Mouse (Mus musculus) liver, adult 2 months (tissue): ENCODE measurements around the gene Otop2. TPM values are rescaled to one million over a fixed set of nuclear protein-coding genes. Genes with fewer than 3 reads are reported as not detected.

Source experiments
- DNase-seq: peaks from one replicate; pipeline ENCODE4 v3.0.0-alpha.2; 2011; ENCODE audit warnings: low read depth, low spot score; ENCODE audit errors: extremely low read depth
- H3K27ac ChIP-seq: fragments of 200-500 bp; replicated peaks from 2 replicates; pipeline ENCODE4 v1.5.1; 2012; ENCODE audit warnings: low read depth, mild to moderate bottlenecking, control low read depth, inconsistent platforms, low read length; ENCODE audit not compliant: insufficient read depth
- H3K27me3 ChIP-seq: fragments of 200-500 bp; 2 replicates; pipeline ENCODE4 v1.6.1; 2012; ENCODE audit warnings: mild to moderate bottlenecking, moderate library complexity, low read length, inconsistent platforms; ENCODE audit not compliant: control insufficient read depth, insufficient read depth
- H3K36me3 ChIP-seq: fragments of 200-500 bp; 2 replicates; pipeline ENCODE4 v1.6.1; 2012; ENCODE audit warnings: low read length, inconsistent platforms; ENCODE audit not compliant: control insufficient read depth, insufficient read depth
- H3K4me1 ChIP-seq: fragments of 200-500 bp; 2 replicates; pipeline ENCODE4 v1.6.1; 2011; ENCODE audit warnings: low read length; ENCODE audit not compliant: control insufficient read depth, insufficient read depth
- H3K4me3 ChIP-seq: fragments of 200-500 bp; 2 replicates; pipeline ENCODE4 v1.5.1; 2011; ENCODE audit warnings: low read depth, mild to moderate bottlenecking, control low read depth, low read length, moderate library complexity; ENCODE audit not compliant: insufficient read depth
- H3K79me2 ChIP-seq: fragments of 200-500 bp; 2 replicates; pipeline ENCODE4 v1.6.1; 2012; ENCODE audit warnings: inconsistent platforms, mild to moderate bottlenecking, low read length, moderate library complexity; ENCODE audit not compliant: control insufficient read depth, insufficient read depth
- H3K9ac ChIP-seq: fragments of 200-500 bp; 2 replicates; pipeline ENCODE4 v1.6.1; 2012; ENCODE audit warnings: low read depth, mild to moderate bottlenecking, control low read depth, inconsistent platforms, low read length
- CTCF ChIP-seq: fragments of 200-500 bp; IDR thresholded peaks from 2 replicates; pipeline ENCODE4 v1.5.1; 2011; ENCODE audit warnings: low read depth, low read length, control low read depth
- POLR2A ChIP-seq: fragments of 200-500 bp; IDR thresholded peaks from 2 replicates; pipeline ENCODE4 v1.6.1; 2011; ENCODE audit warnings: low read length, control low read depth; ENCODE audit not compliant: insufficient read depth; ENCODE audit errors: extremely low read depth
- WGBS: fragments of 180-500 bp; shearing (Covaris S2); methylation state at CpG from one replicate; pipeline ENCODE4 v1.1.7; 2018; 5-methylcytosine and 5-hydroxymethylcytosine counted together
- polyA plus RNA-seq: library from polyadenylated mRNA; depleted of rRNA; stranded (reverse); fragments of >200 nt; gene quantifications from 2 replicates; pipeline ENCODE4 v1.2.3, GENCODE M21; 2012
- total RNA-seq: library from RNA; depleted of rRNA; stranded (reverse); fragments of >200 nt; gene quantifications from 2 replicates; pipeline ENCODE4 v1.2.3, GENCODE M21; 2014

Gene Otop2
- total and polyA plus RNA-seq, 2 experiments, result not detected

DNA sequence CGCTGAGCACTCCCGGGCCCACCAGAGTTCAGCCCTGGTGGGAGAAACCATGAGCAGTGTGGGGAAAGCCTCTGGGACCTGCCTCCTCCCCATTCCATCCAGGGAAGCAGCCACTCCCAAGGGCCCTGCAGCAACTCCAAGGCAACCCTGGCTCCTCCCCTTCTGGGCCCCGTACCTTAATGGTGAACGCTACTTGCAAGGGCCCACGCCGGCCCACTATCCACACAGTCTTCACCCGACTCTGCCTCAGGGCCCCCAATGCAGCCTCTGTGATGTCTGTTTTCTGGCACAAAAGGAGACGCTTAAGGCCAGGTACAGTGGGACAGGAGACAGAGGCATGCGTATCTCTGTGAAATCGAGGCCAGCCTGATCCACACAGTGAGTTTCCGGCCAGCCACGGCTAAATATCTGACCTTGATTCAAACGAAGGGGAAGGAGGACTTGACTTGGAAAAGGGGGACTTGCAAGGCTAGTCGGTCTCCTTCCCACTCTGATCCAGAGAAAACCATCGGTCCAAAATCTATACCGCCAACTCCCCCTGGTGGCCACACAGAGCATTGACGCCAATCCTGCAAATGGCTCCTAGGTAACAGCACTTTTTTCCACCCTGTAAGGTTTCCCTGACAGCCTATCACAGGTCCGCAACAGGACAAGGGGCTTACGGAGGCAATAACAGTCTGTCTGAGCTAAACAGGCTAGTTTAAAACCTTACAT, 36.7 kb upstream of the Otop2 start:
- DNase-seq, result no peak
- Histone ChIP-seq H3K4me1 (no peaks in the 10 kb centered on the region; the same call in 1 of the 2 replicates), H3K9ac (no peak overlapping the region), H3K27ac (no peak overlapping the region), H3K79me2 (no peaks in the 10 kb centered on the region), H3K27me3 (peaks cover 12% of the 10 kb centered on the region), H3K4me3 (no peak overlapping the region), H3K36me3 (no peaks in the 10 kb centered on the region)
- 42% methylated on average over 19 of the region's 19 CpGs for WGBS
- TF ChIP-seq POLR2A (no peak), CTCF (peak; percentile 84)

DNA sequence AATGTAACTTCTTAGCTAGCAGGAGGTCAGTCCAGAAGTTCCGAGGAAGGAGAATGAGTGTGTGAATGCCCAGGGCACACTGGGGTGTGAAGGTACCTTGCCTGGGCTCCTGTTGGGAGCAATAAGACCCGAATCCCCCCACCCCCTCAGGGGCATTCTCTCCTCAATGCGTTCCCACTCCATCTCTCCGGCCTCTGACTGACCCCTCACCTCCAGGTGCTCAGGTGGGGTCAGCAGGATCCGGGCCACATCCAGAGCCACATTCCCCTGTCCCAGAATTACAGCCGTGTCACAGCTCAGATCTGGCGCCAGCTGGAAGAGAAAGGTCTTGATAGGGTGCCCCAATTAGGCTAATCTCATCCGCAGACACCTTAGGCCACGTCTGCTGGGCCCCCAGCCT, 35.9 kb upstream of the Otop2 start:
- WGBS, result 86% methylated on average over 9 of the region's 9 CpGs
- DNase-seq, result no peak
- Histone ChIP-seq H3K9ac (no peak overlapping the region), H3K27me3 (peaks cover 9% of the 10 kb centered on the region), H3K4me1 (no peaks in the 10 kb centered on the region; the same call in 1 of the 2 replicates), H3K79me2 (no peaks in the 10 kb centered on the region), H3K27ac (no peak overlapping the region), H3K36me3 (no peaks in the 10 kb centered on the region), H3K4me3 (no peak overlapping the region)
- TF ChIP-seq CTCF, result no peak
- no peak for TF ChIP-seq POLR2A

DNA sequence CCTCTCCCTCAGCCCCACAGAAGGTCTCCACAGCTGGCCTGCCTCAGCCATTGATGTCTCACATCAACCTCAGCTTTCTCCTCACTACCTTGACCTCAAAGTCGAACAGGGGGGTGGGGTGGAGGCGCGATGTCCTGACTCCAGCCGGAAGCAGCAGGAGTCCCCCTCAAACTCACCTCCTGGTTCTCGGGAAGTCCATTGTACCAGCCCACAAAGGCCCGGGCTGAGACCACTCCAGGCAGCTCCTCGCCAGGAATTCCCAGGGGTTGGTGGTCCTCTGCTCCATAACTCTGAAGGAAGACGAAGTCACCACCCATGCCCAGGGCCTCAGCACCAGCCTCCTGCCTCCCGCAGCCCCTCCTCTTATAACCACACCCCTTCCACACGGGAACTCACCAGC, 35.5 kb upstream of the Otop2 start:
- DNase-seq, result no peak
- Histone ChIP-seq H3K27ac (no peak overlapping the region), H3K36me3 (no peaks in the 10 kb centered on the region), H3K27me3 (peaks cover 7% of the 10 kb centered on the region), H3K9ac (no peak overlapping the region), H3K79me2 (no peaks in the 10 kb centered on the region), H3K4me1 (no peaks in the 10 kb centered on the region; the same call in 1 of the 2 replicates), H3K4me3 (no peak overlapping the region)
- TF ChIP-seq CTCF (no peak), POLR2A (no peak)
- WGBS, result 87% methylated on average over 10 of the region's 10 CpGs

DNA sequence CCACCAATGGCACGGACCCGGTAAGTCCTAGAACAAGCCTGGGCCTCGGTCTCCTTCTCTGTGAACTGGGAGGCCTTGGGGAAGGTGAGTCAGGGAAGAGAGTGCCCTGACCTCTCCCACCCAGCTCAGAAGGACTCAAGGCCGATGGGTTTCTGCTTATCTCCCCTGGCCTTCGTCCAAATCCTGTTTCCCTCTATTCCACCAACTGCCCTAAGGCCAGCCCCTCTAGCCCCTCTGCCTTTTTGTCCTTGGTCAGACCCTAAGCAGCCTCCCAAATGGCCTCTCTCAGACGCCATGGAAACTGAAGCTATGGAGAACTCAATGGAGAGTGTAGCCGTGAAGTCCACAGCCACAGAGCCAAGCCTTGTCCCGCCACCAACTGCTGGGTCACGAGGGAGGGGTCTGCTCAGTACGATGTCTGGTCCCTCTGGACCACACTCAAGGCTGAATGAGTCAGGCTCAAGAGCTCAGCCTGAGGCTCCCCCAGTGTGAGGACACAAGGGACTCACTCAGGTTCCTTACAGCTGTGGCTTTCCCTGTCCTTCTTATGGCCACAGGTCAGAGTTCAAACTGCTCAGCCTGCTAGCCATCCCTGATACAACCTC, 34.0 kb upstream of the Otop2 start:
- H3K9ac ChIP-seq, result no peak overlapping the region
- H3K4me1 ChIP-seq, result no peaks in the 10 kb centered on the region; the same call in 1 of the 2 replicates
- no peaks in the 10 kb centered on the region for H3K27me3 ChIP-seq
- DNase-seq, result no peak
- no peaks in the 10 kb centered on the region for H3K79me2 ChIP-seq
- TF ChIP-seq CTCF, result no peak
- no peak for TF ChIP-seq POLR2A
- no peak overlapping the region for H3K4me3 ChIP-seq
- no peak overlapping the region for H3K27ac ChIP-seq
- WGBS, result 76% methylated on average over 10 of the region's 10 CpGs
- H3K36me3 ChIP-seq, result no peaks in the 10 kb centered on the region

DNA sequence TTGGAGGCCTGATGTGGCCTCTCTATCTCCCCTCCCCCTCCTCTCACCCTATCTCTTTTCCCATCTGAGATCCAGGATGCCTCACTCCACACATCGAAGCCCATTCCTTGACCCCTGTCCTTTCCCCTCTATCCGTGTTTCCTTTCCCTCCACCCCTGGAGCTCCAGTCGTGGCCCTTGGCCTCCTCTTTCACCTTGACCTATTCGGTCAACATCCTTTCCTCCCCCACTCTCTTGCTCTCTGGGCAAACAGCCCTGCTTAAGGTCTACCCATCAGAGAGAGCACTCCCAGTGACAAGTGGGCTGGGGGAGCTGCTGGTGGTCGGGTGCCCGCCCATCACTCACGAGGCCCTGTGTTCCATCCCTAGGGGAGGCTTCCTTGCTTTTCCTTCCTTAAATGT, 33.2 kb upstream of the Otop2 start:
- 51% methylated on average over 7 of the region's 7 CpGs for WGBS
- H3K36me3 ChIP-seq, result no peaks in the 10 kb centered on the region
- no peak overlapping the region for H3K9ac ChIP-seq
- no peaks in the 10 kb centered on the region for H3K27me3 ChIP-seq
- no peak for TF ChIP-seq CTCF
- TF ChIP-seq POLR2A, result no peak
- no peak for DNase-seq
- no peaks in the 10 kb centered on the region for H3K79me2 ChIP-seq
- no peaks in the 10 kb centered on the region; the same call in 1 of the 2 replicates for H3K4me1 ChIP-seq
- H3K4me3 ChIP-seq, result no peak overlapping the region
- no peak overlapping the region for H3K27ac ChIP-seq

DNA sequence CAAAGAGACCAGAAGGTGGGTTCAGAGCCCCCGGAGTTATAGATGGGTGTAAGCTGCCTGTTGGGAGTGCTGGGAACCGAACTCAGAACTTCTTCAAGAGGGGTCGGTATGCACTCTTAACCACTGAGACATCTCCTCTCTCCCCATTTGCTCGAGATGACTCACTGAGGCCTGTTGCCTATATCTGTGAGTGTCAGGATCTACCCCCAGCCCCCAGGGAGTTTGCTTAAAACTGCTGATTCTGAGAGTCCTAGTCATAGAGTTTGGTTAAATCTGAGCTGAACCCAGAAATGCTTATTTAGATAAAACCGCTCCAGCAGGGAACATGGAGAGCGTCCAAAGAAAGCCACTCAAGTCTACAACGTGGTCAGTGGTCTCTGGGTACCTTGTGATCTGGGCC, 32.8 kb upstream of the Otop2 start:
- WGBS, result 90% methylated on average over 7 of the region's 7 CpGs
- no peak overlapping the region for H3K27ac ChIP-seq
- no peaks in the 10 kb centered on the region for H3K27me3 ChIP-seq
- DNase-seq, result no peak
- H3K4me3 ChIP-seq, result no peak overlapping the region
- no peaks in the 10 kb centered on the region for H3K36me3 ChIP-seq
- H3K79me2 ChIP-seq, result no peaks in the 10 kb centered on the region
- no peak overlapping the region for H3K9ac ChIP-seq
- H3K4me1 ChIP-seq, result no peaks in the 10 kb centered on the region; the same call in 1 of the 2 replicates
- TF ChIP-seq POLR2A (no peak), CTCF (no peak)
